Mouse (Mus musculus): ENCODE measurements at regions not wholly inside any gene's neighbourhood (a gene's known extent, or its start where the extent isn't known, plus 50 kb on each side); places are given as distances from the start of the nearest gene placed in this dataset.

- TF ChIP-seq POLR2A (IDR thresholded peaks at IDR 0.05; ENCODE audit: insufficient read depth, low read length) (no peak), CTCF (IDR thresholded peaks at IDR 0.05; ENCODE audit: low read depth, low read length) (no peak), EP300 (IDR thresholded peaks at IDR 0.05; ENCODE audit: insufficient read depth, low read depth, low read length) (no peak)
Observed at GRCm38 (mm10) chr3:50890537-50890936, 333.7 kb upstream of the Noct start.
